Mouse (Mus musculus): Measurements from ENCODE around the gene Mageb18.

DNA sequence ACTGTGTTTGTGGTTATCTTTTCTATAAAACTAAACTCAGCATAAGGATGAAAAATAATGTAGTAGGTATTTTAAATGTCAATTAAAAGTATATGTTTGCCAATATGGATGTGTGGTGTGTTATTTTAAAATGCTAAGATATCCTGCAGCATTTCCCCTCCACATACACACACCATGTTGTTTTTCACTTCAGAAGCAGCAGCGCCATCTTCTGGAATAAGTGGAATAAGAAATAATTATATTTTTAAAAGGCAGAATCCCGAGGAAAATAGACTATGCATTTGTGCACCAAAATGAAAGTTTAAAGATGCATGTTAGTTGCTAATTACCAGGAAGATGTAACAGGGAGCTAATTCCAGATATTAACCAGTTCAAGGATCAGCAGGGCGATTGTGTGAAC, 138.9 kb downstream of the Mageb18 start:
- TF ChIP-seq ZNF384 (IDR thresholded peaks at IDR 0.05; ENCODE audit: low read depth, low read length) (no peak), ZC3H11A (IDR thresholded peaks at IDR 0.05; ENCODE audit: borderline replicate concordance, low read depth, low read length) (no peak), HCFC1 (IDR thresholded peaks at IDR 0.05; ENCODE audit: borderline replicate concordance, insufficient read depth, low read length) (no peak), CHD2 (IDR thresholded peaks at IDR 0.05; ENCODE audit: low read depth, low read length) (no peak)
